Mouse (Mus musculus) hindbrain, embryonic 14.5 days (tissue): ENCODE data around the gene Sgpp2. TPM values are rescaled to one million over a fixed set of nuclear protein-coding genes. Genes with fewer than 3 reads are reported as not detected.
A peak's percentile ranks its signal among the peaks of the same experiment; 100 is the strongest.

ENCODE experiments used
- ATAC-seq: fragments of 200-750 bp; cut with Nextera tagmentation; 2 replicates; pipeline ENCODE4 v1.8.0; 2017; ENCODE audit warnings: moderate number of reproducible peaks, mild to moderate bottlenecking, moderate TSS enrichment, moderate library complexity; ENCODE audit not compliant: low FRiP score
- DNase-seq: peaks from one replicate; pipeline ENCODE4 v3.0.0-alpha.2; 2015; ENCODE audit warnings: low spot score
- H3K27ac ChIP-seq: fragments of 300-500 bp; sonication (generic); 2 replicates; pipeline ENCODE4 v1.5.1; 2014; ENCODE audit warnings: mild to moderate bottlenecking, moderate library complexity
- H3K27me3 ChIP-seq: fragments of 300-500 bp; sonication (generic); 2 replicates; pipeline ENCODE4 v1.6.1; 2014; ENCODE audit warnings: mild to moderate bottlenecking, low read length, mixed read lengths; ENCODE audit not compliant: control insufficient read depth, insufficient read depth
- H3K36me3 ChIP-seq: fragments of 300-500 bp; sonication (generic); replicated peaks from 2 replicates; pipeline ENCODE4 v1.6.1; 2014; ENCODE audit not compliant: control insufficient read depth, insufficient read depth
- H3K4me1 ChIP-seq: fragments of 300-500 bp; sonication (generic); replicated peaks from 2 replicates; pipeline ENCODE4 v1.6.1; 2014; ENCODE audit warnings: antibody characterized with exemption, low read length, mixed read lengths; ENCODE audit not compliant: control insufficient read depth, insufficient read depth
- H3K4me2 ChIP-seq: fragments of 300-500 bp; sonication (generic); replicated peaks from 2 replicates; pipeline ENCODE4 v1.6.1; 2014; ENCODE audit warnings: mild to moderate bottlenecking, moderate library complexity
- H3K4me3 ChIP-seq: fragments of 300-500 bp; sonication (generic); replicated peaks from 2 replicates; pipeline ENCODE4 v1.5.1; 2014; ENCODE audit warnings: mild to moderate bottlenecking, low read length
- H3K9ac ChIP-seq: fragments of 300-500 bp; sonication (generic); 2 replicates; pipeline ENCODE4 v1.6.1; 2014
- H3K9me3 ChIP-seq: fragments of 300-500 bp; sonication (generic); 2 replicates; pipeline ENCODE4 v1.6.1; 2016; ENCODE audit warnings: low read length; ENCODE audit not compliant: control insufficient read depth
- WGBS: fragments of 180-500 bp; shearing (Covaris S2); extraction: QIAGEN DNeasy Blood & Tissue Kit; methylation state at CpG from one replicate; pipeline ENCODE4 v1.1.7; 2014; 5-methylcytosine and 5-hydroxymethylcytosine counted together
- polyA plus RNA-seq: library from polyadenylated mRNA; unstranded; fragments of >200 nt; fragmentation: Nextera tagmentation; extraction: Ambion mirVana; gene quantifications from 2 replicates; pipeline ENCODE4 v1.2.1, GENCODE M21; 2014

The Sgpp2 gene
- polyA plus RNA-seq, 1 experiment from 2014 or later: 1.9 TPM

GRCm38 (mm10) chr1:78409396-78409795 lies 99.3 kb downstream of the Sgpp2 start:
- no peak overlapping the region for H3K4me3 ChIP-seq
- H3K36me3 ChIP-seq: no peaks in the 10 kb centered on the region
- no peaks in the 10 kb centered on the region for H3K27me3 ChIP-seq
- ATAC-seq: no peak
- no peaks in the 10 kb centered on the region for H3K9me3 ChIP-seq
- no peak for DNase-seq
- H3K4me1 ChIP-seq: no peaks in the 10 kb centered on the region
- no peak overlapping the region for H3K4me2 ChIP-seq
- no peak overlapping the region for H3K27ac ChIP-seq
- 91% methylated on average over 2 of the region's 2 CpGs for WGBS
- no peak overlapping the region for H3K9ac ChIP-seq

- no peaks in the 10 kb centered on the region for H3K9me3 ChIP-seq
- H3K9ac ChIP-seq: no peak overlapping the region
- no peak overlapping the region for H3K27ac ChIP-seq
- ATAC-seq (no peak), DNase-seq (no peak)
- peaks cover 4% of the 10 kb centered on the region; the same call in 1 of the 2 replicates for H3K36me3 ChIP-seq
- no peaks in the 10 kb centered on the region for H3K4me1 ChIP-seq
- H3K27me3 ChIP-seq: no peaks in the 10 kb centered on the region
- H3K4me3 ChIP-seq: no peak overlapping the region
- 30% methylated on average over 7 of the region's 7 CpGs for WGBS
- no peak overlapping the region for H3K4me2 ChIP-seq
Observed at GRCm38 (mm10) chr1:78412668-78413067, 102.5 kb downstream of the Sgpp2 start.

DNA sequence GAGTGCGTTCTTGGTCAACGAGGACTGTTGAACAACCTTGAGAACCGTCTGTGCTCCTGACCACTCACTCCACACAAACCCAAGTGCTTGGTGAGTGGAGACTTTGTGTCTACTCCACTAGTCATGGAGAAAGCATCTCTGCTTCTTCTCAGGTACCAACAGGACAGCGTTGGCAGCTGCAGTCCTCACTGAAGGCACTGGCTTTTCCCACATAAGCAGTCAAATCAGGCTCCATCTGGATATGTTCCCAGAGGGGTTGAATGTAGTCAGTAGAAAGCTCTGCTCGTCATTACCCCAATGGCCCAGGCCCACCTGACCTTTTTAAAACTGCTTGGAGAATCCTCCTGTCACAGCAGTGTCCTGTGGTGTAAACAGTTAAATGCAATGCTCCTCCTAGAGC lies 104.3 kb downstream of the Sgpp2 start:
- H3K4me1 ChIP-seq: no peaks in the 10 kb centered on the region
- H3K27me3 ChIP-seq: no peaks in the 10 kb centered on the region
- no peak overlapping the region for H3K4me3 ChIP-seq
- no peak overlapping the region for H3K4me2 ChIP-seq
- WGBS: 84% methylated on average over 5 of the region's 5 CpGs
- H3K36me3 ChIP-seq: peaks cover 8% of the 10 kb centered on the region; the same call in 1 of the 2 replicates
- H3K27ac ChIP-seq: no peak overlapping the region
- ATAC-seq (no peak), DNase-seq (no peak)
- no peaks in the 10 kb centered on the region for H3K9me3 ChIP-seq
- no peak overlapping the region for H3K9ac ChIP-seq

DNA sequence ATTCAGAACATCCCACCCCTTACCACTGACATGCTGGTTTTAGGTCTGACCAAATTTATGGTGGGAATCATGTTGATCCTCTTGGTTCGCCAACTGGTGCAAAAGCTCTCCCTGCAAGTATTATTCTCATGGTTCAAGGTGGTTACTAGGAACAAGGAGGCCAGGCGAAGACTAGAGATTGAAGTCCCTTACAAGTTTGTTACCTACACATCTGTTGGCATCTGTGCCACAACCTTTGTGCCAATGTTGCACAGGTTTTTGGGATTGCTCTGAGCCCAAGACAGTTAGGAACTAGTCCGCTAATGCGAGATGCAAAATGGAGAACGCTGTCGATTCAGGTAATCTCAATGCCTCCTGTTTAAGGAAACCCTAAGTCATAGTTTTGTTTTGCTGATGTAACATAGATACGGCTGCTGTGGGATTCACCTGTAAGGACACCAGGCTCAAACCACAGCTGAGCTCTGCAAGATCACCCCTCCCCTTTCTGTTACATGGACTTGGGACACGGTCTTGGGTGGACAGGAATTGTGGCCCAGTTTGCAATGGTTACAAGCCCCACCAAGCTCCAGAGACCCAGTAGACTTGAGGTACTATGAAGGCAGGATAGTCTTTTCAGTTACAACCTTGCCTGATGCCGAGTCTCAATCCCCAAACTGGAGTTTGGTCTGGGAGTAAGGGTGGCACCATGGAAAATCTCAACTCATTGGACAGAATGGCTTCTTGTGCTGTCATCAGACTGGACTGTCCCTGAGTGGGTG lies 107.2 kb downstream of the Sgpp2 start:
- Histone ChIP-seq H3K9ac (no peak overlapping the region), H3K27me3 (no peaks in the 10 kb centered on the region; the same call in 1 of the 2 replicates), H3K4me1 (no peaks in the 10 kb centered on the region), H3K36me3 (peaks cover 18% of the 10 kb centered on the region), H3K9me3 (no peaks in the 10 kb centered on the region), H3K4me2 (no peak overlapping the region), H3K4me3 (no peak overlapping the region), H3K27ac (no peak overlapping the region)
- DNase-seq (no peak), ATAC-seq (no peak)
- WGBS: 98% methylated on average over 9 of the region's 9 CpGs

GRCm38 (mm10) chr1:78419593-78419992 lies 109.4 kb downstream of the Sgpp2 start:
- no peak overlapping the region for H3K27ac ChIP-seq
- H3K4me3 ChIP-seq: no peak overlapping the region
- DNase-seq: peak; percentile 80
- no peak overlapping the region for H3K4me2 ChIP-seq
- H3K4me1 ChIP-seq: no peaks in the 10 kb centered on the region
- H3K9me3 ChIP-seq: no peaks in the 10 kb centered on the region
- no peaks in the 10 kb centered on the region; the same call in 1 of the 2 replicates for H3K27me3 ChIP-seq
- no peak overlapping the region for H3K9ac ChIP-seq
- peak; percentile 48; the same call in 1 of the 2 replicates for ATAC-seq
- WGBS: 50% methylated on average over 4 of the region's 4 CpGs
- peaks cover 27% of the 10 kb centered on the region for H3K36me3 ChIP-seq

- no peak overlapping the region for H3K9ac ChIP-seq
- ATAC-seq (no peak), DNase-seq (no peak)
- H3K9me3 ChIP-seq: no peaks in the 10 kb centered on the region
- H3K4me2 ChIP-seq: no peak overlapping the region
- no peak overlapping the region for H3K27ac ChIP-seq
- H3K27me3 ChIP-seq: no peaks in the 10 kb centered on the region; the same call in 1 of the 2 replicates
- 91% methylated on average over 6 of the region's 6 CpGs for WGBS
- peaks cover 32% of the 10 kb centered on the region for H3K36me3 ChIP-seq
- H3K4me1 ChIP-seq: no peaks in the 10 kb centered on the region
- H3K4me3 ChIP-seq: no peak overlapping the region
Observed at GRCm38 (mm10) chr1:78420271-78420670, 110.1 kb downstream of the Sgpp2 start.

DNA sequence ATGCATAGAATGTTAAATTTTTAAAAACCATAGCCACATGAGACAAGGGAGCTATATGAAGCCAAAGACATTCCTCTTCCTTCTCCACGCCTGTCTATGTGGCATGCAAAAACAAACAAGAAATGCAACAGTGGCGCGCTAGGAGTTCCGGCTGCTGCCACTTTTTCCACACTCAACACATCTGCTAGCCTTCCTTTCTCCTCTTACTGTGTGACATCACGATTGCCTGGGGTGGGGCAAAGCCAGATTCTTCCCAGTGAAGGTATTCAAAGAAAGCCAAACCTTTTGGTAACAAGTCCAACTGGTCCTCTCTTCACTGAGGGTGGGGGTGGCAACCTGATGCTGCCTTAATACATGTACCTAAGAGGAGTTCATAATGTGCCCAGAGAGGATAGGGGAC lies 111.6 kb downstream of the Sgpp2 start:
- H3K27me3 ChIP-seq: no peaks in the 10 kb centered on the region; the same call in 1 of the 2 replicates
- no peak overlapping the region for H3K4me3 ChIP-seq
- ATAC-seq (no peak), DNase-seq (no peak)
- H3K27ac ChIP-seq: no peak overlapping the region
- H3K36me3 ChIP-seq: peaks cover 32% of the 10 kb centered on the region
- H3K4me2 ChIP-seq: no peak overlapping the region
- no peaks in the 10 kb centered on the region for H3K4me1 ChIP-seq
- no peak overlapping the region for H3K9ac ChIP-seq
- no peaks in the 10 kb centered on the region for H3K9me3 ChIP-seq
- WGBS: 86% methylated on average over 5 of the region's 5 CpGs

DNA sequence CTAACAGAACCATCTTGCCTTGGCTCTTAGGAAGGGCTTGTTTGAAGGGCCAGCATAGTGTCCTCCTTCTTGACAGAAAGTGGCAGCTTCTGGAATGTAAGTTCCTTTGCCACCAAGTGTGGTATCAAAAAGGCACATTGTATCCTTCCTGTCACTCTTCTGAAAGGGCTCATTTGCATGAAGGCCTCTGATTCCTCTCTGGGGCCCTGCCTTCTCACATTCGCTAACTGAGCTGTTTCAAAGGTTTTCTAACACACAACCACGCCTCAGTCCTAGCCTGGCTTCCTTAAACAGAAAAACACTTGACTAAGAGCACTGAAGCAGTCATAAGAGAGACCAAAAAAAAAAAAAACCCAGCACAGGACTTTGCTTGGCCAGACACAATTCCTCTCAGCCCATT lies 112.4 kb downstream of the Sgpp2 start:
- no peak overlapping the region for H3K4me2 ChIP-seq
- no peak overlapping the region for H3K4me3 ChIP-seq
- H3K9me3 ChIP-seq: no peaks in the 10 kb centered on the region
- DNase-seq (no peak), ATAC-seq (no peak)
- H3K27ac ChIP-seq: no peak overlapping the region
- no peak overlapping the region for H3K9ac ChIP-seq
- no peaks in the 10 kb centered on the region for H3K4me1 ChIP-seq
- no peaks in the 10 kb centered on the region; the same call in 1 of the 2 replicates for H3K27me3 ChIP-seq
- 25% methylated on average over 2 of the region's 2 CpGs for WGBS
- peaks cover 29% of the 10 kb centered on the region for H3K36me3 ChIP-seq

DNA sequence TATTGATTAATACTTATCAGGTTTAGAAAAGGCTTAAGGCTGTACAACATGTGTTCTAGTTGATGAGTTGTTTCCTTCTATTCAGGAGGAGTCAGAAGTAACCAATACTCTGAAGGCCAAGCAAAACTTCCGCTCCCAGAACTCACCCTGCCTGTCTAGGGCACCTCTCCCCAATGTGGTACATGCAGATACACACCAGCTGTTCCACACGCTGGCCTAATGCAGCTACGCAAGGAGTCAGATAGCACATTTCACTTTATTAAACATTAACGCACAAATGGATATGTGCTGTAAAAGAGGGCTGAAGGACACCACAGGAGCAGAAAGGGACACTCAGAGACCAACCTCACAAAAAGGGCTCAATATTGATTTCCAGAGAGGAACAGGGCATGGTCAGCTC lies 114.7 kb downstream of the Sgpp2 start:
- 91% methylated on average over 4 of the region's 4 CpGs for WGBS
- H3K27ac ChIP-seq: no peak overlapping the region
- H3K9me3 ChIP-seq: no peaks in the 10 kb centered on the region
- H3K4me3 ChIP-seq: no peak overlapping the region
- H3K9ac ChIP-seq: 0 out of 2 replicates have a peak overlapping the region, but pooled peaks have one; percentile 31
- no peaks in the 10 kb centered on the region for H3K4me1 ChIP-seq
- no peaks in the 10 kb centered on the region; the same call in 1 of the 2 replicates for H3K27me3 ChIP-seq
- ATAC-seq (no peak), DNase-seq (no peak)
- H3K36me3 ChIP-seq: peaks cover 24% of the 10 kb centered on the region
- H3K4me2 ChIP-seq: no peak overlapping the region
